Mouse (Mus musculus) stomach, embryonic 16.5 days (tissue): ENCODE data around the gene Frmd4a. TPM values are rescaled to one million over a fixed set of nuclear protein-coding genes. Genes with fewer than 3 reads are reported as not detected.

Experiments used
- ATAC-seq: fragments of 200-750 bp; cut with Nextera tagmentation; 2 replicates; pipeline ENCODE4 v1.8.0; 2017; ENCODE audit warnings: moderate number of reproducible peaks, moderate TSS enrichment; ENCODE audit not compliant: insufficient read depth, low FRiP score
- H3K27ac ChIP-seq: fragments of 300-500 bp; sonication (generic); 2 replicates; pipeline ENCODE4 v1.5.1; 2014; ENCODE audit warnings: low read length
- H3K27me3 ChIP-seq: fragments of 300-500 bp; sonication (generic); 2 replicates; pipeline ENCODE4 v1.6.1; 2014; ENCODE audit warnings: low read length, control low read depth, mixed read lengths; ENCODE audit not compliant: control insufficient read depth, insufficient read depth
- H3K36me3 ChIP-seq: fragments of 300-500 bp; sonication (generic); 2 replicates; pipeline ENCODE4 v1.6.1; 2014; ENCODE audit warnings: low read length; ENCODE audit not compliant: control insufficient read depth, insufficient read depth
- H3K4me1 ChIP-seq: fragments of 300-500 bp; sonication (generic); 2 replicates; pipeline ENCODE4 v1.6.1; 2014; ENCODE audit warnings: low read length, control low read depth, mixed read lengths; ENCODE audit not compliant: control insufficient read depth, insufficient read depth
- H3K4me2 ChIP-seq: fragments of 300-500 bp; sonication (generic); 2 replicates; pipeline ENCODE4 v1.6.1; 2014; ENCODE audit warnings: low read depth, low read length, mixed read lengths
- H3K4me3 ChIP-seq: fragments of 300-500 bp; sonication (generic); replicated peaks from 2 replicates; pipeline ENCODE4 v1.5.1; 2014; ENCODE audit warnings: mild to moderate bottlenecking, low read length
- H3K9ac ChIP-seq: fragments of 300-500 bp; sonication (generic); 2 replicates; pipeline ENCODE4 v1.6.1; 2014; ENCODE audit warnings: low read length
- H3K9me3 ChIP-seq: fragments of 300-500 bp; sonication (generic); replicated peaks from 2 replicates; pipeline ENCODE4 v1.6.1; 2016; ENCODE audit warnings: low read length, control low read depth; ENCODE audit not compliant: control insufficient read depth
- WGBS: fragments of 180-500 bp; shearing (Covaris S2); extraction: QIAGEN DNeasy Blood & Tissue Kit; methylation state at CpG from one replicate; pipeline ENCODE4 v1.1.7; 2014; 5-methylcytosine and 5-hydroxymethylcytosine counted together
- polyA plus RNA-seq: library from polyadenylated mRNA; unstranded; fragments of >200 nt; fragmentation: Nextera tagmentation; extraction: Ambion mirVana; gene quantifications from 2 replicates; pipeline ENCODE4 v1.2.1, GENCODE M21; 2015

Frmd4a gene
- polyA plus RNA-seq, 1 experiment from 2014 or later = 19.6 TPM

DNA sequence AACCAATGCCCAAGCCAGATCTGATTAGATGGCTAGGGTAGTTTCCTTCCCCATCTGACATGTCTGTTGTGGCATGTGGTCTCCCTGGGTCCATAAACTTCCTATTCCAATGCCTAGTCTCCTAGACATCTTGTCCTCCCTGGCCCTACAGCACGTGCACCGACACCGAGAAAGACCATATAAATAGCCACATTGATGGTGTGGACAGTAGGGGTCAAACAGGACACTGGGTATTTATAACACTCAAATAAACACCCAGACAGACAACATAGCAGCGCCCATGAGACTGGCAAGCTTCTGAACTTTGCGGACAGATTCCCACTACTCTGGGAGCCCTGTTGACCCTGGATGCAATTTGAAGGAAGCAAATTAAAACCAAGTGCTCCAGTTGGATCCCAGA is 526.8 kb downstream of the Frmd4a start:
- 76% methylated on average over 5 of the region's 5 CpGs for WGBS
- Histone ChIP-seq H3K36me3 (no peaks in the 10 kb centered on the region), H3K9ac (no peak overlapping the region), H3K9me3 (no peaks in the 10 kb centered on the region), H3K27me3 (no peaks in the 10 kb centered on the region), H3K4me1 (no peaks in the 10 kb centered on the region), H3K4me2 (no peak overlapping the region), H3K27ac (no peak overlapping the region), H3K4me3 (no peak overlapping the region)
- no peak for ATAC-seq

- no peak for ATAC-seq
- no peaks in the 10 kb centered on the region for H3K4me1 ChIP-seq
- no peaks in the 10 kb centered on the region for H3K9me3 ChIP-seq
- H3K4me3 ChIP-seq = no peak overlapping the region
- H3K9ac ChIP-seq = no peak overlapping the region
- no peak overlapping the region for H3K4me2 ChIP-seq
- 88% methylated on average over 6 of the region's 6 CpGs for WGBS
- no peaks in the 10 kb centered on the region for H3K36me3 ChIP-seq
- H3K27me3 ChIP-seq = no peaks in the 10 kb centered on the region
- no peak overlapping the region for H3K27ac ChIP-seq
Measured at GRCm38 (mm10) chr2:4545261-4545660, 527.7 kb downstream of the Frmd4a start.

DNA sequence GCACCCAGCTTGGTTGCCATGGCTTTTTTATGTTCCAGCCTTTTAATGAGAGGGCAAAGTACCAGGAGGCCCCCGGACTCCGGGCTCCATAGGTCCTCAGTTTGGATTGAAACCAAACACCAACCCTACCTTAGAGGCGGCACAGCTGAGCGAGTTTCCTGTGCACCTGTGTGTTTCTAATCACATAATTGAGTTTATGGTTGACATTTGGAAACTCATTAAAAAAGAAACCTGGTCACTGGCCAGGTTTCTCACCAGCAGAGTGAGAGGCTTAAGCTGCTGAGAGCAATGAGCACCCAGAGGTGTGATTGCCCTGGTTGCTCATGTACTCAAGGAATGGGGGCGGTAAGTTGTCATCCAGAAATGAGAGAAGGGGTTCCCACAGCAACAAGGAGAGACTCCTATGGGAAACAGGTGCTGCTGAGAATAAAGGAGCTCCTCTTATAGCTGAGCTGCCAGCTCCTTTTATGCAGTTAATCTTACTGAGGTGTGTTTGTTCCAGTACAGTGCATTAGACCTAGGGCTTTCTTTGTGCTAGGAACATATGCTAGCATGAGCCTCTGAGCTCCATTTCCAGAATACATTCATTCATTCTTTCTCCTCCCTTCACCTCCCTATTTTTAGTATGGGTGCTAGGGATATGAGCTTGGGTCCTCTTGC is 529.6 kb downstream of the Frmd4a start:
- Histone ChIP-seq H3K9ac (no peak overlapping the region), H3K9me3 (no peaks in the 10 kb centered on the region), H3K27me3 (no peaks in the 10 kb centered on the region), H3K27ac (no peak overlapping the region), H3K4me2 (no peak overlapping the region), H3K4me3 (no peak overlapping the region), H3K4me1 (no peaks in the 10 kb centered on the region), H3K36me3 (no peaks in the 10 kb centered on the region)
- 71% methylated on average over 5 of the region's 5 CpGs for whole genome bisulfite sequencing
- no peak for ATAC-seq

- Histone ChIP-seq H3K4me1 (no peaks in the 10 kb centered on the region), H3K4me3 (no peak overlapping the region), H3K9ac (no peak overlapping the region), H3K27ac (no peak overlapping the region), H3K4me2 (no peak overlapping the region), H3K9me3 (no peaks in the 10 kb centered on the region), H3K36me3 (no peaks in the 10 kb centered on the region), H3K27me3 (no peaks in the 10 kb centered on the region)
- 91% methylated on average over 14 of the region's 14 CpGs for WGBS
- ATAC-seq = no peak
Measured at GRCm38 (mm10) chr2:4549271-4549670, 531.8 kb downstream of the Frmd4a start.

GRCm38 (mm10) chr2:4550017-4550763 is 532.7 kb downstream of the Frmd4a start:
- ATAC-seq = peak; percentile 30; the same call in 1 of the 2 replicates
- H3K27ac ChIP-seq = no peak overlapping the region

GRCm38 (mm10) chr2:4551438-4551837 is 533.9 kb downstream of the Frmd4a start:
- Histone ChIP-seq H3K4me1 (no peaks in the 10 kb centered on the region; the same call in none of the 2 replicates), H3K9me3 (no peaks in the 10 kb centered on the region), H3K4me2 (no peak overlapping the region), H3K27me3 (no peaks in the 10 kb centered on the region), H3K27ac (0 out of 2 replicates have a peak overlapping the region, but pooled peaks have one; percentile 1), H3K4me3 (no peak overlapping the region), H3K9ac (no peak overlapping the region), H3K36me3 (no peaks in the 10 kb centered on the region)
- no peak for ATAC-seq
- WGBS = 25% methylated on average over 2 of the region's 2 CpGs

More at GRCm38 (mm10) chr2:4550017-4550763, 532.7 kb downstream of the Frmd4a start:
- no peaks in the 10 kb centered on the region for H3K9me3 ChIP-seq
- WGBS = 80% methylated on average over 10 of the region's 10 CpGs
- no peak overlapping the region for H3K4me3 ChIP-seq
- no peak overlapping the region for H3K4me2 ChIP-seq
- H3K27me3 ChIP-seq = no peaks in the 10 kb centered on the region
- no peaks in the 10 kb centered on the region for H3K36me3 ChIP-seq
- H3K4me1 ChIP-seq = no peaks in the 10 kb centered on the region
- 0 out of 2 replicates have a peak overlapping the region, but pooled peaks have one; percentile 2 for H3K9ac ChIP-seq

DNA sequence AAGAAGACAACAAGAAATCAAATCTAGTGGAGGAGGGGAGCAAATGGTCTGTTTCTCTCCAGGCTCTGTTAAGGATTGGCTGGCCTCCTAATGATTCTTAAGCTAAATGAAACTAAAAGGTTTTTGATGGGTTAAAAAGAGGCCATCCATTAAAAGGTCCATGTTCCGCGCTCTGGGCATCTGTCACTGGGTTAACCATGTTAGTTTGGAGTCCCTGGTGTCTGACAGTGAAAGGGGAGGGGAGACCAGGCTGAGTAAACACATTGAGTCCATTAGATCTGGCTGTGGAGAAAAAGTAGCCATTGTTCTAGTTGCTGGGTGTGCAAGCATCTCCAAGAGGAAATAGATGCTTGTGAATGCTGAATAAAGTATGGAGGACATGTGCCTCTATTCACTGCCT is 534.3 kb downstream of the Frmd4a start:
- H3K4me2 ChIP-seq = no peak overlapping the region
- H3K9ac ChIP-seq = no peak overlapping the region
- no peaks in the 10 kb centered on the region for H3K9me3 ChIP-seq
- no peaks in the 10 kb centered on the region; the same call in none of the 2 replicates for H3K4me1 ChIP-seq
- WGBS = 59% methylated on average over 2 of the region's 2 CpGs
- peak overlapping the region; percentile 1; the same call in 1 of the 2 replicates for H3K27ac ChIP-seq
- H3K36me3 ChIP-seq = no peaks in the 10 kb centered on the region
- H3K27me3 ChIP-seq = no peaks in the 10 kb centered on the region
- ATAC-seq = no peak
- H3K4me3 ChIP-seq = no peak overlapping the region

DNA sequence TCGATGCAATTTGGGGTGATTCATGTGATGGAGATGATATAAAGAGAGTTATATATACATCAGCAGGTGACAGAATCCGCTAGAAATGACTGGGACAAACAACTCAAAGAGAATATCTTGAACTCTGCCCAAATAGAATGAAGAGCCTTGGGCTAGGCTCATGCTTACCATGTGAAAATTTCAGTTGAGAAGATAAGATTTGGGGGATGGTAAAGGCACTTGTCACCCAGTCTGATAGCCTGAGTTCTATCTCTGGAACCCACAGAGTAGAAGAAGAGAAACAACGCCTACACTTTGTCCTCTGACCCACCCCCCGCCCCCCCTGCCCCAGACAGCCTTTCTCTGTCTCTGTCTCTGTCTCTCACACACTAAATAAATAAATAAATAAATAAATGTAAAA is 535.0 kb downstream of the Frmd4a start:
- 83% methylated on average over 4 of the region's 4 CpGs for WGBS
- H3K4me1 ChIP-seq = peaks cover 4% of the 10 kb centered on the region
- H3K4me3 ChIP-seq = no peak overlapping the region
- peak overlapping the region; percentile 1; the same call in 1 of the 2 replicates for H3K27ac ChIP-seq
- H3K27me3 ChIP-seq = no peaks in the 10 kb centered on the region
- ATAC-seq = no peak
- H3K4me2 ChIP-seq = no peak overlapping the region
- no peak overlapping the region for H3K9ac ChIP-seq
- no peaks in the 10 kb centered on the region for H3K36me3 ChIP-seq
- H3K9me3 ChIP-seq = no peaks in the 10 kb centered on the region

GRCm38 (mm10) chr2:4555221-4555631 is 537.7 kb downstream of the Frmd4a start:
- Histone ChIP-seq H3K4me2 (no peak overlapping the region), H3K36me3 (no peaks in the 10 kb centered on the region), H3K27ac (peak overlapping the region; percentile 13; the same call in 1 of the 2 replicates), H3K27me3 (no peaks in the 10 kb centered on the region), H3K4me3 (no peak overlapping the region), H3K9ac (no peak overlapping the region), H3K4me1 (peaks cover 21% of the 10 kb centered on the region), H3K9me3 (no peaks in the 10 kb centered on the region)
- no peak for ATAC-seq
- whole genome bisulfite sequencing = 44% methylated on average over 7 of the region's 7 CpGs
